Mouse (Mus musculus) midbrain, postnatal 0 days (tissue): Measurements from ENCODE around the gene Jazf1. TPM values are rescaled to one million over a fixed set of nuclear protein-coding genes. Genes with fewer than 3 reads are reported as not detected.

Experiments used
- ATAC-seq: fragments of 200-750 bp; cut with Nextera tagmentation; 2 replicates; pipeline ENCODE4 v1.8.0; 2017; ENCODE audit warnings: moderate number of reproducible peaks, mild to moderate bottlenecking, moderate TSS enrichment, moderate library complexity; ENCODE audit not compliant: low FRiP score
- DNase-seq: peaks from one replicate; pipeline ENCODE4 v3.0.0-alpha.2; 2015; ENCODE audit warnings: low spot score
- H3K27ac ChIP-seq: fragments of 300-500 bp; sonication (generic); 2 replicates; pipeline ENCODE4 v1.5.1; 2014; ENCODE audit warnings: low read depth, mild to moderate bottlenecking, low read length, mixed read lengths
- H3K27me3 ChIP-seq: fragments of 300-500 bp; sonication (generic); 2 replicates; pipeline ENCODE4 v1.6.1; 2014; ENCODE audit warnings: low read length, control low read depth, mixed read lengths; ENCODE audit not compliant: insufficient read depth
- H3K36me3 ChIP-seq: fragments of 300-500 bp; sonication (generic); 2 replicates; pipeline ENCODE4 v1.6.1; 2014; ENCODE audit warnings: low read length, control low read depth, mixed read lengths; ENCODE audit not compliant: insufficient read depth
- H3K4me1 ChIP-seq: fragments of 300-500 bp; sonication (generic); 2 replicates; pipeline ENCODE4 v1.6.1; 2014; ENCODE audit warnings: mild to moderate bottlenecking, control low read depth, antibody characterized with exemption, low read length, mixed read lengths; ENCODE audit not compliant: insufficient read depth
- H3K4me2 ChIP-seq: fragments of 300-500 bp; sonication (generic); 2 replicates; pipeline ENCODE4 v1.6.1; 2014; ENCODE audit warnings: low read depth, mild to moderate bottlenecking, low read length, mixed read lengths; ENCODE audit not compliant: poor library complexity, severe bottlenecking
- H3K4me3 ChIP-seq: fragments of 300-500 bp; sonication (generic); 2 replicates; pipeline ENCODE4 v1.5.1; 2014; ENCODE audit warnings: low read depth, mild to moderate bottlenecking, low read length, moderate library complexity
- H3K9ac ChIP-seq: fragments of 300-500 bp; sonication (generic); replicated peaks from 2 replicates; pipeline ENCODE4 v1.6.1; 2014; ENCODE audit warnings: mild to moderate bottlenecking, low read length, moderate library complexity, mixed read lengths; ENCODE audit not compliant: poor library complexity, severe bottlenecking
- H3K9me3 ChIP-seq: fragments of 300-500 bp; sonication (generic); 2 replicates; pipeline ENCODE4 v1.6.1; 2016; ENCODE audit warnings: low read length, control low read depth
- CTCF ChIP-seq: IDR thresholded peaks from 2 replicates; pipeline ENCODE4 v1.5.1; 2016; ENCODE audit warnings: antibody characterized with exemption, mild to moderate bottlenecking
- WGBS: fragments of 180-500 bp; shearing (Covaris S2); extraction: QIAGEN DNeasy Blood & Tissue Kit; methylation state at CpG from one replicate; pipeline ENCODE4 v1.1.7; 2014; 5-methylcytosine and 5-hydroxymethylcytosine counted together
- polyA plus RNA-seq: library from polyadenylated mRNA; unstranded; fragments of >200 nt; fragmentation: Nextera tagmentation; extraction: Ambion mirVana; gene quantifications from 2 replicates; pipeline ENCODE4 v1.2.1, GENCODE M21; 2015
- total RNA-seq: library from RNA; depleted of rRNA; stranded (reverse); fragments of >200 nt; gene quantifications from 2 replicates; pipeline ENCODE4 v1.2.3, GENCODE M21; 2014

Gene Jazf1
- total and polyA plus RNA-seq, 2 experiments from 2014 or later, result 44.4 to 79.7 TPM

- no peaks in the 10 kb centered on the region for H3K27me3 ChIP-seq
- DNase-seq, result no peak
- no peak for ATAC-seq
- 64% methylated on average over 8 of the region's 8 CpGs for WGBS
- no peaks in the 10 kb centered on the region for H3K36me3 ChIP-seq
- no peak overlapping the region for H3K27ac ChIP-seq
- peaks cover 7% of the 10 kb centered on the region for H3K4me1 ChIP-seq
- H3K4me3 ChIP-seq, result no peak overlapping the region
- H3K9ac ChIP-seq, result no peak overlapping the region
- H3K4me2 ChIP-seq, result no peak overlapping the region
- no peaks in the 10 kb centered on the region for H3K9me3 ChIP-seq
- TF ChIP-seq CTCF, result no peak
Observed at GRCm38 (mm10) chr6:52819353-52819752, 249.1 kb downstream of the Jazf1 start.

DNA sequence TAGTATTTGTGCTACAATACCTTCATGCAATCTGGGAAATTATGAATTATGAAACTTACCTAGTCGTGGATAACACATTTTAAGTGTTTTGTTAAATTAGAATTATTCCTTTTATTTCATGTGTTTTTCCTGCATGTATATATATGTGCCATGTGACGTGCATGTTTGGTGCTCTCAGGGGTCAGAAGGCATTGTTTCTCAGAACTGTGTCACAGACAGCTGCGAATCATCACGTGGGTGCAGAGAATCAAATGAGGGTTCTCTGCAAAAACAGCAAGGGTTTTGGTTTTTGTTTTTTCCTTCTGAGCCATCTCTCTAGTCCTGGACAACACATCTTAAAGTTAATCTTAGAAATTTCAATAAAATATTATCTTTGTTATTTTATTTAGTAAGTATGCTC lies 250.4 kb downstream of the Jazf1 start:
- WGBS, result 94% methylated on average over 4 of the region's 4 CpGs

GRCm38 (mm10) chr6:52817203-52817874 lies 251.1 kb downstream of the Jazf1 start:
- Histone ChIP-seq H3K9me3 (no peaks in the 10 kb centered on the region), H3K9ac (no peak overlapping the region), H3K4me3 (no peak overlapping the region), H3K27ac (no peak overlapping the region), H3K4me2 (no peak overlapping the region), H3K36me3 (no peaks in the 10 kb centered on the region), H3K27me3 (no peaks in the 10 kb centered on the region), H3K4me1 (no peaks in the 10 kb centered on the region)
- DNase-seq (no peak), ATAC-seq (no peak)
- TF ChIP-seq CTCF, result no peak
- 84% methylated on average over 10 of the region's 10 CpGs for WGBS

More for the DNA sequence above, 250.4 kb downstream of the Jazf1 start:
- no peak for ATAC-seq
- Histone ChIP-seq H3K4me1 (peaks cover 3% of the 10 kb centered on the region; the same call in 1 of the 2 replicates), H3K27ac (no peak overlapping the region), H3K4me3 (no peak overlapping the region), H3K4me2 (no peak overlapping the region), H3K36me3 (no peaks in the 10 kb centered on the region), H3K27me3 (no peaks in the 10 kb centered on the region), H3K9me3 (no peaks in the 10 kb centered on the region), H3K9ac (no peak overlapping the region)
- no peak for TF ChIP-seq CTCF
- DNase-seq, result no peak

DNA sequence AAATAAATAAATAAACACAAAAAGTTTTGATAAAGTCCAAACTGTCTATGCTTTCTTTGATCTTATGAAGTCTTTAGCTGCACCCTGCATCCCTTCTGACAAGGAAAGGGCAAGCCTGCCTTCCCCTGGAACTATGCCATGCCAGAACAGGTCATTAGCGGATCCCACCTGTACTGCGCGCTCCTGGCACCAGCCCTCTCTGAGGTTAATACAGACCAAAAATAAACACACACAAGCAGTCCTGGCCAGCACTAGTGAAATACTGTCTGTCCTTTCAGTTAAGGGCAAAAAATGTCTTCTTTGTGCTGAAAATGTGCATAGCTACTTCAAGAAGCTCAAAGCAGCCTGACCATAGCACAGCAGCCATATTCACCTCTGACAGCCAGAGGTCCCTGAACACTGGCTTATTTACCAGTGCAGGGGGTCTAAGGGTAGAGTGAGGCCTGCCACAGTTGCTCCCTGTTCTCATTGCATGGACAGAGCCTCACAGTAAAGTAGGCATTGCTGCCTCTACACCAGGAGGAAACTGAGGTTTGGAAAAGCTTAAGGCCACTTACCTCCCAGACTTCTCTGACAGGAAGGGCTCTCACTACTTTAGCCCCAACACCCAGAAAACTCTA lies 263.1 kb downstream of the Jazf1 start:
- H3K9me3 ChIP-seq, result no peaks in the 10 kb centered on the region
- H3K9ac ChIP-seq, result no peak overlapping the region
- peaks cover under 1% of the 10 kb centered on the region; the same call in 1 of the 2 replicates for H3K36me3 ChIP-seq
- no peak overlapping the region for H3K4me3 ChIP-seq
- ATAC-seq, result no peak
- H3K27me3 ChIP-seq, result no peaks in the 10 kb centered on the region
- H3K4me2 ChIP-seq, result no peak overlapping the region
- DNase-seq, result no peak
- 94% methylated on average over 3 of the region's 3 CpGs for WGBS
- no peak overlapping the region for H3K27ac ChIP-seq
- no peaks in the 10 kb centered on the region for H3K4me1 ChIP-seq
- no peak for TF ChIP-seq CTCF

DNA sequence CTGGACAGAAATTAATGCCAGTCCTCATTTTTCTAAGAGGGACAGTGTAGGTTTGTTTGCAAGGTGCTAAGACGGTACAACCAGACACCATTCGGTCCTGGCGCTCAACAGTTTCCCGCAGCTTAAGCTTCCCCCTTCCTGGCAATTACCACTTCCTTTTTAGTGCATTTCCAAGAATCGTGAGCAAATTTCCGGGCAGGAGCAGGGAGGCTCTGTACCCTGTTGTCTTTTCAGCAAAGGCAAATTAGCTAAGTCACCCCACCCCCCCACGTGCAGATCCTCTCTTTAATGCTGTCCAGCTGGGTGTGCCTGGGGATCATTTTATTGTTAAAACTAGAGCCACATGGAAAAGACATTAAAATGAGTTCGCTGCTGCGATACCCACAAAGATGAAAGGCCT lies 266.2 kb downstream of the Jazf1 start:
- 38% methylated on average over 9 of the region's 9 CpGs for WGBS
- no peak overlapping the region for H3K27ac ChIP-seq
- TF ChIP-seq CTCF, result no peak
- DNase-seq (no peak), ATAC-seq (no peak)
- H3K4me2 ChIP-seq, result no peak overlapping the region
- H3K9me3 ChIP-seq, result no peaks in the 10 kb centered on the region
- no peaks in the 10 kb centered on the region for H3K27me3 ChIP-seq
- no peak overlapping the region for H3K4me3 ChIP-seq
- H3K9ac ChIP-seq, result no peak overlapping the region
- H3K4me1 ChIP-seq, result no peaks in the 10 kb centered on the region
- no peaks in the 10 kb centered on the region for H3K36me3 ChIP-seq

GRCm38 (mm10) chr6:52797252-52797800 lies 271.1 kb downstream of the Jazf1 start:
- TF ChIP-seq CTCF, result peak; percentile 54
- no peaks in the 10 kb centered on the region for H3K27me3 ChIP-seq
- H3K4me1 ChIP-seq, result 0 out of 2 replicates have a peak, but pooled peaks cover 3% of the 10 kb centered on the region
- H3K27ac ChIP-seq, result no peak overlapping the region
- no peak overlapping the region for H3K4me2 ChIP-seq
- no peak overlapping the region for H3K4me3 ChIP-seq
- no peaks in the 10 kb centered on the region for H3K36me3 ChIP-seq
- 40% methylated on average over 6 of the region's 6 CpGs for WGBS
- DNase-seq (peak; percentile 49), ATAC-seq (no peak)
- H3K9ac ChIP-seq, result no peak overlapping the region
- no peaks in the 10 kb centered on the region for H3K9me3 ChIP-seq
